Mouse (Mus musculus) kidney, embryonic 15.5 days (tissue): ENCODE results near the gene Nfib. TPM values are rescaled to one million over a fixed set of nuclear protein-coding genes. Genes with fewer than 3 reads are reported as not detected.
"Not testable (repeated sequence)": the region's sequence is repeated elsewhere in the genome, so short reads cannot be mapped to it uniquely, and the experiment has no call there.

Experiments
- ATAC-seq: fragments of 200-750 bp; cut with Nextera tagmentation; replicated peaks from 2 replicates; pipeline ENCODE4 v1.8.0; 2017; ENCODE audit warnings: moderate TSS enrichment; ENCODE audit not compliant: low FRiP score
- H3K27ac ChIP-seq: fragments of 300-500 bp; sonication (generic); 2 replicates; pipeline ENCODE4 v1.5.1; 2015; ENCODE audit warnings: mild to moderate bottlenecking, inconsistent platforms
- H3K27me3 ChIP-seq: fragments of 300-500 bp; sonication (generic); 2 replicates; pipeline ENCODE4 v1.6.1; 2015; ENCODE audit warnings: inconsistent platforms
- H3K36me3 ChIP-seq: fragments of 300-500 bp; sonication (generic); 2 replicates; pipeline ENCODE4 v1.6.1; 2015; ENCODE audit warnings: inconsistent platforms
- H3K4me1 ChIP-seq: fragments of 300-500 bp; sonication (generic); 2 replicates; pipeline ENCODE4 v1.6.1; 2015; ENCODE audit warnings: inconsistent platforms
- H3K4me2 ChIP-seq: fragments of 300-500 bp; sonication (generic); 2 replicates; pipeline ENCODE4 v1.6.1; 2015; ENCODE audit warnings: moderate library complexity, mild to moderate bottlenecking, inconsistent platforms
- H3K4me3 ChIP-seq: fragments of 300-500 bp; sonication (generic); replicated peaks from 2 replicates; pipeline ENCODE4 v1.5.1; 2015; ENCODE audit warnings: mild to moderate bottlenecking, inconsistent platforms
- H3K9ac ChIP-seq: fragments of 300-500 bp; sonication (generic); 2 replicates; pipeline ENCODE4 v1.6.1; 2015; ENCODE audit warnings: mild to moderate bottlenecking, inconsistent platforms
- H3K9me3 ChIP-seq: fragments of 300-500 bp; sonication (generic); replicated peaks from 2 replicates; pipeline ENCODE4 v1.6.1; 2016; ENCODE audit warnings: inconsistent platforms
- WGBS: fragments of 180-500 bp; shearing (Covaris S2); methylation state at CpG from one replicate; pipeline ENCODE4 v1.1.7; 2015; ENCODE audit warnings: mixed read lengths; 5-methylcytosine and 5-hydroxymethylcytosine counted together
- polyA plus RNA-seq: library from polyadenylated mRNA; unstranded; fragments of >200 nt; fragmentation: Nextera tagmentation; extraction: Ambion mirVana; gene quantifications from 2 replicates; pipeline ENCODE4 v1.2.1, GENCODE M21; 2015

Nfib gene
- polyA plus RNA-seq, 1 experiment from 2014 or later = 33.8 TPM

GRCm38 (mm10) chr4:82272099-82272498, 433.5 kb downstream of the Nfib start:
- 74% methylated on average over 4 of the region's 4 CpGs for WGBS

GRCm38 (mm10) chr4:82271547-82271946, 434.0 kb downstream of the Nfib start:
- Histone ChIP-seq H3K4me2 (no peak overlapping the region), H3K9me3 (no peaks in the 10 kb centered on the region), H3K9ac (no peak overlapping the region), H3K36me3 (no peaks in the 10 kb centered on the region), H3K27ac (no peak overlapping the region), H3K4me3 (no peak overlapping the region), H3K27me3 (no peaks in the 10 kb centered on the region), H3K4me1 (peaks cover 14% of the 10 kb centered on the region)
- ATAC-seq = no peak
- 81% methylated on average over 3 of the region's 3 CpGs for WGBS

More at GRCm38 (mm10) chr4:82272099-82272498, 433.5 kb downstream of the Nfib start:
- no peaks in the 10 kb centered on the region for H3K36me3 ChIP-seq
- no peaks in the 10 kb centered on the region for H3K9me3 ChIP-seq
- no peak overlapping the region for H3K4me3 ChIP-seq
- H3K27ac ChIP-seq = no peak overlapping the region
- ATAC-seq = no peak
- H3K4me2 ChIP-seq = no peak overlapping the region
- no peak overlapping the region for H3K9ac ChIP-seq
- no peaks in the 10 kb centered on the region for H3K27me3 ChIP-seq
- H3K4me1 ChIP-seq = peaks cover 12% of the 10 kb centered on the region; the same call in 1 of the 2 replicates

DNA sequence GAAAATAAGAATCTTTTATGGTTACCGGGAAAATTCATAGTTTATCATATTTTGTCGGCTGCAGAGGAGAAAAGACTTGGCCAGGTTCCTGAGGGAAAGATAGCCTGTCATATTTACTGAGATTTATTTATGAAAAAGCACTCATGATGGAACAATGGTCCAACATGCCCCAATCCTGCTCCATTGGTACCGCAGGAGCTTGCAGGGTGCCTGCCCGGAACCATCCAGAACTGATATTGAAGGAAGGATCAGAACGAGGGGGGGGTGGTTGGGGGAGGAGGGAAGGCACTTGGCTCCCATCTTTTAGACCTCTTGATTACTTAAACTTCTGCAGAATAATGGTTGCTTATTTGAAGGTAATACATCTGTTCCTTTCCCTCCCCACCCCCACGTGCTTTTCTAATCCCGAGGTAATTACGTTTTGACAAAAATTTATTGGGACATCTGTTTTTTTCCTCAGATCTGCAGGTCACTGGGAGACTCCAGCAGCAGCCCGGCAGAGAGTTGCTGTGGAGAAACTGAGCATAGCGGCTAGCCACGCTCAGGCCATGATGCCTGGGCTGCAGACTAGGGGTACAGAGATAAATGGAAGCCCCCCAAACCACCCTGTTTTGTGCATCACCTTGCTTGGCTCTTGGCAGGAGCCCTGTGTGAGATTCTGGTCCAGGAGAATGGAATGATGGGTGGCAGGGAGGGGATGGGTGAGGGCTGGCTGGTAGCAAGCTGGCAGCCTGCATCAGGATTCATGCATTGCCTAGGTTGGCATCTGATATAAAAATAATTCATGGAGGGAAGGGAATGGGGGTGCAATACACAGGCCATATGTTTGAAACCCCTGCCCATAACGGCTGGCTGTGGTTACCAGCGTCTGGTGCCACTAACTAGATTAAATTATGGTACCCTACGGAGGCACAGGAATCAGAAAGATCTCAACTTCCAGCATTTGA, 437.4 kb downstream of the Nfib start:
- Histone ChIP-seq H3K27me3 (no peaks in the 10 kb centered on the region), H3K4me3 (no peak overlapping the region), H3K36me3 (no peaks in the 10 kb centered on the region), H3K27ac (no peak overlapping the region), H3K9ac (no peak overlapping the region), H3K4me2 (no peak overlapping the region), H3K4me1 (peaks cover 23% of the 10 kb centered on the region), H3K9me3 (no peaks in the 10 kb centered on the region)
- ATAC-seq = 0 out of 2 replicates have a peak, but pooled peaks have one; percentile 22
- 37% methylated on average over 14 of the region's 14 CpGs for WGBS

DNA sequence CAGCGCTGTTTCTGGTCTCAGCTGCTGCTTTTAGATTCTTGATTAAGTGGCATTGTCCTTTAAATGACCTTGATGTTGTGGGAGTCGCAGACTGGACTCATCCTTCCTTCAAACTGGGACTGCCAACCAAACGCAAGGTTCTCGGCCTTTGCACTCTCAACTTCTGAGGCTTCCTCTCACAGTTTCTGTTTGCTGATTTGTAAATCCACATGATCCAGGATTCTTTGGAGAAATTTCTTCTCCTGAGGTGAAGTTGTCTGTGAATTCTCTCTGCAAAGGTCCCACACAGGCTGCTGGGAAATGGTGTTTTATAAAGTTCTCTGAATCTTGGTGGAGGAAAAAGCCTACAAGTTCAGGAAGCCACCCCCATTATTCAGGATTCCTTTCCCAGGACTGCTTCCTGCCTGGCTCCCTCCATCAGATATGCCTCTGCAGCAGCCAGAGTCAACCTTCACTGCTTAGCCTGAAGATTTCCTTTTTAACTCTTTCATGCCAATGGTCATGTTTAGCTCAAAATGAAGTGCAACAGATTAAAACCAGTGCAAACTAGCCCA, 439.4 kb downstream of the Nfib start:
- H3K9me3 ChIP-seq = no peaks in the 10 kb centered on the region
- peaks cover 23% of the 10 kb centered on the region for H3K4me1 ChIP-seq
- peak overlapping the region; percentile 32; the same call in 1 of the 2 replicates for H3K4me2 ChIP-seq
- no peak for ATAC-seq
- H3K9ac ChIP-seq = no peak overlapping the region
- no peaks in the 10 kb centered on the region for H3K36me3 ChIP-seq
- no peak overlapping the region for H3K4me3 ChIP-seq
- peak overlapping the region; percentile 76 for H3K27ac ChIP-seq
- no peaks in the 10 kb centered on the region for H3K27me3 ChIP-seq
- 17% methylated on average over 4 of the region's 4 CpGs for WGBS

DNA sequence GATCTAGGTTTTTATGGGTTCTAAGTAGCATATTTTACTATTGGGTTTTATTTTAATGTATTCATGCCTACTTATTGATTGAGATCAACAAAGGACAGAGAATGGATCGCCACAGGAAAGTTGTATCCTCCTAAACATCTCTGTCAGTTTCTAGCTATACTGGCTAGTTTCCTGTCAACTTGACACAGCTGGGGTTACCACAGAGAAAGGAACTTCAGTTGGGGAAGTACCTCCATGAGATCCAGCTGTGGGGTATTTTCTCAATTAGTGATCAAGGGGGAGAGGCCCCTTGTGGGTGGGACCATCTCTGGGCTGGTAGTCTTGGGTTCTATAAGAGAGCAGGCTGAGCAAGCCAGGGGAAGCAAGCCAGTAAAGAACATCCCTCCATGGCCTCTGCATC, 447.0 kb downstream of the Nfib start:
- H3K4me2 ChIP-seq, H3K36me3 ChIP-seq, H3K4me3 ChIP-seq, ATAC-seq, H3K27ac ChIP-seq, H3K9me3 ChIP-seq, H3K9ac ChIP-seq, H3K4me1 ChIP-seq, H3K27me3 ChIP-seq: not testable (repeated sequence)
- 93% methylated on average over 1 of the region's 1 CpGs for WGBS

- 89% methylated on average over 8 of the region's 8 CpGs for WGBS
- no peaks in the 10 kb centered on the region for H3K36me3 ChIP-seq
Observed at GRCm38 (mm10) chr4:82252054-82252453, 453.5 kb downstream of the Nfib start.

DNA sequence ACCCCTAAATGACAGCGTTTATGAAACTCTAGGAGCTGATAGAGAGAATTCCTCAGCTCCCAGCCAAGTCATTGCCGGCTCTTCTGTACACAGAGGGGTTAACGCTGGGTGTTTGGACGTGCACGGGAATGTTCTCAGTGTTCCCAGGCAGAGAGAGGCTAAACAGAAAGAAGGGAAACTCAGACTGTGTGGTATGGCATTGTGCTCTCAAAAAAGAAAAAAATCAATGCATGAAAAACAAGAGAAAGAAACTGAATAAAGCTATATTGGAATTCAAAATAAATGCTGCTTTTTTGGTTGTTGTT, 455.2 kb downstream of the Nfib start:
- no peak overlapping the region for H3K9ac ChIP-seq
- 28% methylated on average over 5 of the region's 5 CpGs for WGBS
- H3K27ac ChIP-seq = peak overlapping the region; percentile 86
- no peaks in the 10 kb centered on the region for H3K27me3 ChIP-seq
- no peaks in the 10 kb centered on the region for H3K9me3 ChIP-seq
- no peak overlapping the region for H3K4me2 ChIP-seq
- ATAC-seq = no peak
- no peak overlapping the region for H3K4me3 ChIP-seq
- H3K4me1 ChIP-seq = peaks cover 18% of the 10 kb centered on the region
- no peaks in the 10 kb centered on the region for H3K36me3 ChIP-seq

More at GRCm38 (mm10) chr4:82252054-82252453, 453.5 kb downstream of the Nfib start:
- ATAC-seq = no peak
- Histone ChIP-seq H3K27me3 (no peaks in the 10 kb centered on the region), H3K4me1 (peaks cover 18% of the 10 kb centered on the region), H3K27ac (no peak overlapping the region), H3K9me3 (no peaks in the 10 kb centered on the region), H3K4me2 (no peak overlapping the region), H3K9ac (no peak overlapping the region), H3K4me3 (no peak overlapping the region)

DNA sequence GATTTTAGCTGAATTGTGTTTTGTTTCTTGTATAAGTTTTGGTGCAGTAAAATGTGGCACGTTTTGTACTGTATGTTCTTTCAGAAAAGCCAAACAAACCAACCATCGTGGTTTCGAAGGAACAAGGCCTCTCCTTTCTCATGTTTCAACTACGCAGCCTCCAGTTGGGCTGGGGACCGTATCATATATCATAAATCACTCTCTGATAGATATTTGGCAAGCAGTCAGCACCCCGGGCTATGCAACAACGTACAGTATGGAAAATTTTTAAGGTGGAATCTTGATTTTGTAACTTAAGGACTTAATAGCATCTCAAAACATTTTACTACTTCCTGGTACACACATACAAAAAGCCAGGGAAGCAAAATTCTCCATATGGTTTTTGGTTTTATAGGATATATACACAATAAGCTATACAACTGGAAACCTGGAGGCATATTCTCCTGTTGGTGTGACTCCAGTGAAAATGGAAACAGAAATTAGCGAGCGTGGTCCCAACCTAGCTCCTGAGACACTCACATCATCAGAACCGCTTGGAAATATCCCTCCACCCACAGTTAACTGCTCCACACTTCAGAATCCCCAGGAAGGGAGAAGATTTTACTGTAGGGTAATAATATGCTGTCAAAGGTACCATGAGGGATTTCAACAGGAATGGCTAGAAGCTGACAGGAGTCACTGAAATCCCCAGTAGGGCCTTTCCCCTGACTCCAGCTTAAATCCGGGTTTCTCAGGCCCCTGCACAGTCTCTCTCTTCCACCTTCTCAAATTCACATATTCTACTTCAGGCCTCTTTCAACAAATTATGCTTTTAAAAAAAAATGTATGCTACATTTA, 455.8 kb downstream of the Nfib start:
- peak; percentile 83; the same call in 1 of the 2 replicates for ATAC-seq
- H3K4me3 ChIP-seq = no peak overlapping the region
- H3K27me3 ChIP-seq = no peaks in the 10 kb centered on the region
- no peak overlapping the region for H3K4me2 ChIP-seq
- no peaks in the 10 kb centered on the region for H3K9me3 ChIP-seq
- 28% methylated on average over 11 of the region's 11 CpGs for WGBS
- H3K36me3 ChIP-seq = no peaks in the 10 kb centered on the region
- H3K27ac ChIP-seq = peak overlapping the region; percentile 86
- peaks cover 18% of the 10 kb centered on the region for H3K4me1 ChIP-seq
- H3K9ac ChIP-seq = no peak overlapping the region

GRCm38 (mm10) chr4:82248961-82249360, 456.6 kb downstream of the Nfib start:
- Histone ChIP-seq H3K4me2 (no peak overlapping the region), H3K9ac (no peak overlapping the region), H3K36me3 (no peaks in the 10 kb centered on the region), H3K4me1 (peaks cover 18% of the 10 kb centered on the region), H3K27ac (peak overlapping the region; percentile 86), H3K27me3 (no peaks in the 10 kb centered on the region), H3K9me3 (no peaks in the 10 kb centered on the region), H3K4me3 (no peak overlapping the region)
- no peak for ATAC-seq
- 76% methylated on average over 1 of the region's 1 CpGs for WGBS

DNA sequence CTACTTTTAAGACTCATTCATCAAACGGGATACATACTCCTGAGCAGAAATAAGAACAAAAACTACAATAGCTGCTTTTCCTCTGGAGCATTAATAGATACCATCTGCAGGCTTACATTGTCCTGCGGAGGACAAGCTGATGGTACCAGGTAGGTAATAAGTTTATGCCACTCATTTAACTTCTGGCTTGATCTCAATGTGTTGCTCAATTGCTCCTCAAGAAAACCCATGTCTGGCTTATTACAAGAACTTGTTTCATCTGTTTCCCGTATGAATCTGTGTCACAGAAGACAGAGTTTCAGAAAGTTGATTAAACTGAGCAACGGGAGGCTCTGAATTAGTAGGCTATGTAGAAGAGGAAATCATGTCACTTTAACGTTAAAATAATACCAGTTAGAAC, 457.5 kb downstream of the Nfib start:
- no peak for ATAC-seq
- H3K27ac ChIP-seq = no peak overlapping the region
- no peaks in the 10 kb centered on the region for H3K27me3 ChIP-seq
- no peak overlapping the region for H3K9ac ChIP-seq
- H3K4me1 ChIP-seq = peaks cover 18% of the 10 kb centered on the region
- H3K36me3 ChIP-seq = no peaks in the 10 kb centered on the region
- no peak overlapping the region for H3K4me3 ChIP-seq
- H3K9me3 ChIP-seq = no peaks in the 10 kb centered on the region
- 77% methylated on average over 5 of the region's 5 CpGs for WGBS
- H3K4me2 ChIP-seq = no peak overlapping the region

DNA sequence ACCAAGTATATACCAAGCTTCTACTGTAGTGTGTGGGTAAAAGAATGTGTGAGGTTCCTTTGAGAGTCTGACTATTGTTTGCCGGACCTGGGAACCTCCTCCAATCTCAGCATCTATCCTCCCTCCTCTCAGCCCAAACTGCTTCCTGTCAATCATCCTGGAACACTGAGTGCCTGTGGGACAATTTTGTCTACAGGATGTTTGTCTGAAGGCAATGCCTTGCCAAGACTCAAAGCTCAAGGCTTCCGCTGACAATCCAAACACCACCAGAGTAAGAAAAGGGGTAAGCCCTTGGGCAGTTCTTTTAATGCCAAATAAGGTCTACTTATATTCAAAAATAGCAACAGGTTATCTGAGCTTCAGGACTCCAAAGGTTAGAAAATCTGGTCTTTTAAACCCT, 459.3 kb downstream of the Nfib start:
- Histone ChIP-seq H3K36me3 (no peaks in the 10 kb centered on the region), H3K27ac (no peak overlapping the region), H3K4me3 (no peak overlapping the region), H3K4me2 (no peak overlapping the region), H3K27me3 (no peaks in the 10 kb centered on the region), H3K4me1 (peaks cover 18% of the 10 kb centered on the region), H3K9ac (no peak overlapping the region), H3K9me3 (no peaks in the 10 kb centered on the region)
- 77% methylated on average over 2 of the region's 2 CpGs for WGBS
- no peak for ATAC-seq
